Mouse (Mus musculus): Measurements from ENCODE around the gene Xpot. TPM values are rescaled to one million over a fixed set of nuclear protein-coding genes. Genes with fewer than 3 reads are reported as not detected.

Xpot gene
- 3.6 and 26.0 TPM in 2 replicates for polyA plus RNA-seq (2012; ENCODE audit: low replicate concordance)

DNA sequence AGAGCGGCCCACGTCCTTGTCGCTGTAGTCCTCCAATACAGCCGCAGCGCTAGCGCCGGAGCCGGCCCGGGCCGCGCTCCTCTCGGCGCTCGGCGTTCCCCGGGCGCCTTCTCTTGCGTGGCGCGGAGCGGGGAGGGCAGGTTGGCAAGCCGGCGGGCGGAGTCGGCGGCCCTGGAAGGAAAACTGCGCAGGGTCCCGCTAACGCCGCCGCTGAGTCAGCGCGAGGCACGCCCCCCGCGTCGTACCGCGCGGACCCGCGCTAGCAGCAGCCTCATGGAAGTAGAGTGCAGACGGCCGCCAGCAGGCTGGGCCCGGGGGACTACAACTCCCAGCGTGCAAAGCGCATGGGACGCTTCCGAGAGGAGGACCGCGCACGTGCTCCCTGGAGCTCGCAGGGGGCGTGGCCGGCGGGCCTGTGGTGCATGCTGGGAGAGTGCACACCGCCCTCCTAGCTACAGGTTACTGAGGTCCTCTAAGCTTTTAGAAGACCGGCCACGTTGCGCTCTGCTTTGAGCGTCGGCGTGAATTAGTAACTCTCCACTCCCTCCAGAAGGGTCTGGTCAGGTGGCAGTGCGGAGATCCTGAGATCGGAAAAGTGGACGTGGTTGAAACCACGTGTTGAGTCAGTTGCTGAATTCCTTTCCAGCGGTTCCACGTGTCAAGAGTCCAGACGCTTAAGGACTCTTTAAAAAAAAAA, at the start of gene Xpot:
Gene Xpot, minus strand, starts transcription at position 147 of the 697 bp plus-strand sequence.

DNA sequence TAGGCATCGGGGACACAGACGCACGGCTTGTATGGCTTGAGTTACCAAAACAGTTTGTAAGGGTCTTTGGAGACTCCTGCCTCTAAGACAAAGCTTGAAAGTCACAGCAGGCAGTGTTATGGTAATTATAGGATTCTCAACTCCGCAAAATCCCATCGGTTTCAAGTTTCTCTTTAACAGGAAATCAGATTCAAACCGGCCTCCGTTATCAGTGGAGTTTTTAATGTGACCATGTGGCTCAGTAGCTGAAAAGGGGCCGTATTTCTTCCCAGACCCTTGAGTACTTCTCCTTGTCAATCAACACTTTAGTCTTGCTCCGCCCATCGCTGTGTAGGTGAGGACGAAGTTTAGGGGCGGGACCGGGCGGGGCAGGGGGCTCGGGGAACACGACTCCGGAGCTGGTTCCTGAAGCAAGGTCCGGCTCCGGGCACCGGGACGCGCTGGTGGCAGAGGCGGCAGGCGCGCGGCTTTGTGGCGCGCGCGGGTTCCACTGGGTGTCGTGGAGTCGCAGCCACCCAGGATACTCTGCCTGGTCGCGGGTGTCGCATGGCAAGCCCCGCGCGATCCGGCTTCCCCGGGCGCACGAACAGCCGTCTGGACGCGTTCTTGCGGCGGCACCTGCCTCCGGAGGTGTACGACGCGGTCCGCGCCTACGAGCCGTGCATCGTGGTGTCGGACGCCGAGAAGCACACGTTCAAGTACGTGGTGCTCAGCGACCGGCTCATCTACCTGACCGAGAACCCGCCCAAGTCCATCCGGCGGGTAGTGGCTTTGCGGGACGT, 15.3 kb upstream of the Xpot start, which contains the start of gene D930020B18Rik:
Gene D930020B18Rik, plus strand, starts transcription at position 317 of the 782 bp plus-strand sequence.

DNA sequence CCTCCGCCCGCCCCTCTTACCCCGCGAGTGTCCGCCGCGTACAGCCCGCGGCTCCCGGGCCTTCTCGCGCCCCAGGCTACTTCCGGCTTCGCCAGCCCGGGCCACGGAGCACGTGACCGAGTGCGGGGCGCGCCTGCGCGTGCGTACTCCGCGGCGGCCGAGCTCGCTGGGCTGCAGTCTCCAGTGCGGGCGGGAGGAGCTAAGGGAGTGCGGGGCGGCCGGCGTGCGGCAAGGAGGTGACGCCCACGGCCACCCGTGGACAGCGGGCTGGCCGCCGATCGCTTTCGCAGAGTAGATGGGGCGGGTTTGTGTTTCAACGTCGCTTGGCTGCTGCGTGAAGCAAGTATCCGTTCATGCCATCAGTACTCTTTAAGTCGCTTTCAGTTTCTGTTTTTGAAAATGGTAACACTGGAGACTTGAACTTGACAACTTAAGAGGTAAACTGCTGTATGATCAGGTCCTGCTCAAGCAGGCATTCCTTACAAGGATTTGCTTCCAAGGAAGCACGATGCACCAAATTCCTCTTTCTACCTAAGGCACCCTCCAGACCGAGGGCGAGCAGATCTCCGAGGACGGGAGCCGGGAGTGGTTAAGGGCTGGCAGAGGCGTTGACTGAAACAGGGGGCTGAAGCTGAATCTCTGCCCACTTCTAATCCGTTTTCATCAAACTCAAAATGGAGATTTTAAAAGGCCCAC, 39.3 kb downstream of the Xpot start, which contains the start of gene Tbk1:
Gene Tbk1, minus strand, starts transcription at position 113 of the 696 bp plus-strand sequence.

Other genes starting within 250 kb of the Xpot start
- gene Rassf3, start 150.0 kb downstream of the Xpot start, polyA plus RNA-seq (2012; ENCODE audit: low replicate concordance): 22.0 and 42.9 TPM in 2 replicates
- 4.5 and 10.8 TPM in 2 replicates for gene Tbk1, start 39.5 kb downstream of the Xpot start, polyA plus RNA-seq (2012; ENCODE audit: low replicate concordance)
- gene D930020B18Rik, start 15.3 kb upstream of the Xpot start, polyA plus RNA-seq (2012; ENCODE audit: low replicate concordance): 0.03 TPM in 1 of 2 replicates, not detected in the other
- gene BC048403, start 113.6 kb upstream of the Xpot start, polyA plus RNA-seq (2012; ENCODE audit: low replicate concordance): 8.7 and 11.7 TPM in 2 replicates

Measured in hematopoietic multipotent progenitor cell, adult 10-12 weeks (in vitro differentiated cells).